Mouse (Mus musculus): Measurements from ENCODE around the gene Rarres2. TPM values are rescaled to one million over a fixed set of nuclear protein-coding genes. Genes with fewer than 3 reads are reported as not detected.
"Not testable (repeated sequence)": the region's sequence is repeated elsewhere in the genome, so short reads cannot be mapped to it uniquely, and the experiment has no call there.

Rarres2 gene
- polyA plus RNA-seq, 1 experiment from 2014 or later: 2.5 TPM

DNA sequence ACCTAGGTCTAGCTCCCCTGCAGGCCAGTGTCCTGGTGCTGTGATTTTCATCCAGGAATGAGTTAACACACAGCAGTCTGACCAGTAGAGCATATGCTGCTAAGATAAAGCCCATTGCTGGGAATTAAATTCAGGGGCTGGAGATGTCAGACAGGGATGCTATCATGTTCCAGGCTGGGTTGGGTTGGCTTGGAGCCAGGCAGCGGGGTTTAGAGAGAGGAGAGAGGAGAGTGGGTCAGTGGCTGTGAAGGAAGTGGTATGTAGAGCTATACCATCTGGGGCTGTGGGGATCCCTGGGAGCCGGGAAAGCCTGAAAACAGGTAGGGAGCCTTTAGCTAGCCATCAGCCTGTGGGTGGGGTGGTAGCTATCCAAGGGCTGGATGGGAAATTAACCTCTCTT lies 41.7 kb downstream of the Rarres2 start:
- Histone ChIP-seq H3K4me1 (replicated peaks; ENCODE audit: control insufficient read depth, insufficient read depth, low read length) (no peaks in the 10 kb centered on the region), H3K4me3 (ENCODE audit: low read depth, low read length) (no peak overlapping the region), H3K9ac (ENCODE audit: low read depth, low read length) (no peak overlapping the region), H3K27ac (ENCODE audit: low read depth, low read length) (no peak overlapping the region), H3K27me3 (ENCODE audit: control insufficient read depth, insufficient read depth, low read length) (no peaks in the 10 kb centered on the region), H3K9me3 (ENCODE audit: control insufficient read depth, low read length) (no peaks in the 10 kb centered on the region), H3K4me2 (replicated peaks; ENCODE audit: low read depth, low read length) (no peak overlapping the region), H3K36me3 (ENCODE audit: control insufficient read depth, insufficient read depth, low read length) (no peaks in the 10 kb centered on the region)
- DNase-seq (ENCODE audit: low spot score): no peak
- 72% methylated on average over 2 of the region's 2 CpGs for WGBS
- no peak for ATAC-seq (ENCODE audit: low FRiP score)

DNA sequence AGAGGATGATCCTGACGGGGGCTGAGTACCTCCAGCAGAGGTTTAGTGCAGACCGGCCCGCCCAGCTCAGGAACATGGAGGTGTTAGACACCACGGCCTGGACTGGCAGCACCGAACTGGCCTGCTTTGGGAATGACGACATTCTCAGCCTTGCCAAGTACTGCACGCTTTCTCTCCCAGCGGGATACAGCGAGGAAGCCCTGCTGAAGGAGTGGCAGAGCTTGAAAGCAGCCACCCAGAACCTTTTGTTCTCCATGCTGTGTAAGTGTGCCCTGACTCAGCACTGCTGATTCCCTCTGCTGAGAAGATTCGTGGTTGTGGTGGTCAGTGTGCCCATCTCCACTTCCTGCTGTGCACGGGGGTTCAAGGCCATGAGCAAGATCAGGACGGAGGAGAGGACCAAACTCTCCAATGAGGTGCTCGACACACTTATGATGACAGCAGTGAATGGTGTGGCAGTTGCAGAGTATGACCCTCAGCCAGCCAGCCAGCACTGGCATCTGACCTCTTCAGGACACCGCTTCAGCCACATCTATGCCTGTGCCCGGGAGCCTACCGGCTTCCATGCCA lies 42.6 kb downstream of the Rarres2 start:
- H3K9ac ChIP-seq (ENCODE audit: low read depth, low read length): no peak overlapping the region

GRCm38 (mm10) chr6:48529261-48529660 lies 43.3 kb downstream of the Rarres2 start:
- Histone ChIP-seq H3K4me2 (replicated peaks; ENCODE audit: low read depth, low read length) (no peak overlapping the region), H3K9me3 (ENCODE audit: control insufficient read depth, low read length) (no peaks in the 10 kb centered on the region), H3K27me3 (ENCODE audit: control insufficient read depth, insufficient read depth, low read length) (no peaks in the 10 kb centered on the region), H3K36me3 (ENCODE audit: control insufficient read depth, insufficient read depth, low read length) (no peaks in the 10 kb centered on the region), H3K9ac (ENCODE audit: low read depth, low read length) (no peak overlapping the region), H3K4me1 (replicated peaks; ENCODE audit: control insufficient read depth, insufficient read depth, low read length) (no peaks in the 10 kb centered on the region), H3K4me3 (ENCODE audit: low read depth, low read length) (no peak overlapping the region), H3K27ac (ENCODE audit: low read depth, low read length) (no peak overlapping the region)
- 75% methylated on average over 14 of the region's 14 CpGs for WGBS
- ATAC-seq (ENCODE audit: low FRiP score) (no peak), DNase-seq (ENCODE audit: low spot score) (no peak)

More for the DNA sequence above, 42.6 kb downstream of the Rarres2 start:
- no peak for DNase-seq (ENCODE audit: low spot score)
- Histone ChIP-seq H3K27ac (ENCODE audit: low read depth, low read length) (no peak overlapping the region), H3K27me3 (ENCODE audit: control insufficient read depth, insufficient read depth, low read length) (no peaks in the 10 kb centered on the region), H3K9me3 (ENCODE audit: control insufficient read depth, low read length) (no peaks in the 10 kb centered on the region), H3K4me1 (replicated peaks; ENCODE audit: control insufficient read depth, insufficient read depth, low read length) (no peaks in the 10 kb centered on the region), H3K36me3 (ENCODE audit: control insufficient read depth, insufficient read depth, low read length) (no peaks in the 10 kb centered on the region), H3K4me3 (ENCODE audit: low read depth, low read length) (no peak overlapping the region), H3K4me2 (replicated peaks; ENCODE audit: low read depth, low read length) (no peak overlapping the region)
- 87% methylated on average over 16 of the region's 16 CpGs for WGBS
- ATAC-seq (ENCODE audit: low FRiP score): no peak

DNA sequence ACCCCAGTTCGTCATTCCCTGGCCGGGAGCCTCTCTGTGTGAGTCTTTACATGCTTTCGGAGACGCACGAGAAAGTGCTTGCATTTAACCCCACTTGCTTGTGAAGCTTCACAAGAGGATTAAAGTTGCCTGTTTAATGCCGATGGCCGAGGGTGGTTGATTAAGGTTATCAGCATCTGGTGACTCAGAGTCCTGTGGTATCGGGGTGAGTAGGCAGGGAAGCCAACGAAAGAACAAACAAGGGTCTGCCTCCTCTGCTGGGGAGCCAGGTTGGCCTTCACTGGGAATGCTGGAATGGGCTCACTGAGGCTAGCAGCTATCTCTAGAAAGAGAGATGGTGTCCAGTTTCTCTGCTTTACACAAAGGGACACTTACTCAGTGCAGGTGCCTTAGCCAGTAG lies 44.7 kb downstream of the Rarres2 start:
- no peak for ATAC-seq (ENCODE audit: low FRiP score)
- 95% methylated on average over 9 of the region's 9 CpGs for WGBS
- Histone ChIP-seq H3K9me3 (ENCODE audit: control insufficient read depth, low read length) (no peaks in the 10 kb centered on the region), H3K4me1 (replicated peaks; ENCODE audit: control insufficient read depth, insufficient read depth, low read length) (no peaks in the 10 kb centered on the region), H3K4me2 (replicated peaks; ENCODE audit: low read depth, low read length) (no peak overlapping the region), H3K27ac (ENCODE audit: low read depth, low read length) (no peak overlapping the region), H3K36me3 (ENCODE audit: control insufficient read depth, insufficient read depth, low read length) (no peaks in the 10 kb centered on the region), H3K9ac (ENCODE audit: low read depth, low read length) (no peak overlapping the region), H3K27me3 (ENCODE audit: control insufficient read depth, insufficient read depth, low read length) (no peaks in the 10 kb centered on the region), H3K4me3 (ENCODE audit: low read depth, low read length) (no peak overlapping the region)
- DNase-seq (ENCODE audit: low spot score): no peak

DNA sequence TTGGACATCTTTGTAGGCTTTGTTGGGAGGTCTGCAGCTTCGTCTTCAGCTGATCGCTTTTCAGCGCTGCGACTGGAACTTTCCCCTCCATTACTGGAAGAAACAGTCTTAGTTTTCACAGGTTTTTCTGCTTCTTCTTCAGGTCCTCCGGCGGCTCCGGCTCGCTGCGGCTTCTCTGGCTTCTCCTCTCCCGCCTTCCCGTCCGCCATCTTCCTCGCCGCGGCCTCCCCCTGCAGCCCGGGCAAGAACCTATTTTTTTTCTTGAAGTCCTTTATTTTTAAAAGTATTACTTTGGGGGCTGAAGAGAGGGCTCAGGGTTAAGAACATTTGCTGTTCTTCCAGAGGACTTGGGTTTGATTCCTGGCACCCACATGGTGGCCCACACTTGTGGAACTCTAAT lies 47.7 kb downstream of the Rarres2 start:
- not testable (repeated sequence) for H3K4me2 ChIP-seq (replicated peaks; ENCODE audit: low read depth, low read length); H3K4me3 ChIP-seq (ENCODE audit: low read depth, low read length); H3K9ac ChIP-seq (ENCODE audit: low read depth, low read length); DNase-seq (ENCODE audit: low spot score); ATAC-seq (ENCODE audit: low FRiP score); H3K4me1 ChIP-seq (replicated peaks; ENCODE audit: control insufficient read depth, insufficient read depth, low read length); H3K36me3 ChIP-seq (ENCODE audit: control insufficient read depth, insufficient read depth, low read length); H3K27me3 ChIP-seq (ENCODE audit: control insufficient read depth, insufficient read depth, low read length); H3K9me3 ChIP-seq (ENCODE audit: control insufficient read depth, low read length); H3K27ac ChIP-seq (ENCODE audit: low read depth, low read length)
- WGBS: 98% methylated on average over 13 of the region's 16 CpGs

Other genes starting within 250 kb of the Rarres2 start
- 16.0 and 19.1 TPM in 2 replicates for gene Krba1, start 177.2 kb downstream of the Rarres2 start, polyA plus RNA-seq (2014; fragmentation: Nextera tagmentation; extraction: Ambion mirVana)
- 13.3 and 14.9 TPM in 2 replicates for gene Zfp467, start 127.0 kb downstream of the Rarres2 start, polyA plus RNA-seq (2014; fragmentation: Nextera tagmentation; extraction: Ambion mirVana)
- gene Sspo, start 124.6 kb downstream of the Rarres2 start, polyA plus RNA-seq (2014; fragmentation: Nextera tagmentation; extraction: Ambion mirVana): 0.05 and 0.17 TPM in 2 replicates
- gene Atp6v0e2, start 35.2 kb downstream of the Rarres2 start, polyA plus RNA-seq (2014; fragmentation: Nextera tagmentation; extraction: Ambion mirVana): 55.1 and 59.0 TPM in 2 replicates
- gene Lrrc61, start 18.0 kb downstream of the Rarres2 start, polyA plus RNA-seq (2014; fragmentation: Nextera tagmentation; extraction: Ambion mirVana): 13.9 and 17.2 TPM in 2 replicates
- gene Gm45021, start 16.8 kb upstream of the Rarres2 start, polyA plus RNA-seq (2014; fragmentation: Nextera tagmentation; extraction: Ambion mirVana): not detected in 2 replicates
- 35.3 and 37.8 TPM in 2 replicates for gene Repin1, start 21.1 kb upstream of the Rarres2 start, polyA plus RNA-seq (2014; fragmentation: Nextera tagmentation; extraction: Ambion mirVana)
- not detected in 2 replicates for gene Gm44965, start 21.2 kb upstream of the Rarres2 start, polyA plus RNA-seq (2014; fragmentation: Nextera tagmentation; extraction: Ambion mirVana)
- gene Zfp775, start 29.3 kb upstream of the Rarres2 start, polyA plus RNA-seq (2014; fragmentation: Nextera tagmentation; extraction: Ambion mirVana): 7.7 and 11.0 TPM in 2 replicates
- 1.1 and 1.2 TPM in 2 replicates for gene AI854703, start 54.0 kb upstream of the Rarres2 start, polyA plus RNA-seq (2014; fragmentation: Nextera tagmentation; extraction: Ambion mirVana)
- gene Gimap8, start 74.4 kb upstream of the Rarres2 start, polyA plus RNA-seq (2014; fragmentation: Nextera tagmentation; extraction: Ambion mirVana): 0.37 and 0.57 TPM in 2 replicates
- 4.2 and 4.8 TPM in 2 replicates for gene Gimap9, start 103.3 kb upstream of the Rarres2 start, polyA plus RNA-seq (2014; fragmentation: Nextera tagmentation; extraction: Ambion mirVana)
- 3.3 and 5.6 TPM in 2 replicates for gene Gimap4, start 111.8 kb upstream of the Rarres2 start, polyA plus RNA-seq (2014; fragmentation: Nextera tagmentation; extraction: Ambion mirVana)
- 10.7 and 11.5 TPM in 2 replicates for gene Gimap6, start 135.4 kb upstream of the Rarres2 start, polyA plus RNA-seq (2014; fragmentation: Nextera tagmentation; extraction: Ambion mirVana)
- gene Gm28053, start 145.8 kb upstream of the Rarres2 start, polyA plus RNA-seq (2014; fragmentation: Nextera tagmentation; extraction: Ambion mirVana): not detected in 2 replicates
- 0.11 TPM in 1 of 2 replicates, not detected in the other for gene Gimap7, start 145.8 kb upstream of the Rarres2 start, polyA plus RNA-seq (2014; fragmentation: Nextera tagmentation; extraction: Ambion mirVana)
- 5.0 and 6.1 TPM in 2 replicates for gene Gimap1, start 166.3 kb upstream of the Rarres2 start, polyA plus RNA-seq (2014; fragmentation: Nextera tagmentation; extraction: Ambion mirVana)
- 0.49 and 0.92 TPM in 2 replicates for gene Gimap5, start 173.4 kb upstream of the Rarres2 start, polyA plus RNA-seq (2014; fragmentation: Nextera tagmentation; extraction: Ambion mirVana)
- gene Gimap3, start 198.1 kb upstream of the Rarres2 start, polyA plus RNA-seq (2014; fragmentation: Nextera tagmentation; extraction: Ambion mirVana): 0.17 TPM in 1 of 2 replicates, not detected in the other